In genomic region chr7:128620178-128620577, GRCm38 (mm10) we compare ENCODE assay signal across 21 mouse cellular contexts.
"Had no signal": no experiment of that assay in that cellular context is flagged by ENCODE, and none has a peak within 500 bp of the region (broad histone marks: within the 10 kb centered on the region; RNA-seq: fewer than 3 reads in every experiment).

No protein-coding gene starts in this region.

- H3K27ac ChIP-seq: kidney, embryonic 15.5 days; left cerebral cortex, adult 2 months; limb, embryonic 12.5 days; limb, embryonic 15.5 days; liver, embryonic 13.5 days; stomach, postnatal 0 days had no signal

- ATAC-seq: intestine, postnatal 0 days had no signal

- H3K4me3 ChIP-seq: kidney, embryonic 15.5 days; left cerebral cortex, adult 2 months; limb, embryonic 12.5 days; limb, embryonic 15.5 days; liver, embryonic 13.5 days had no signal

- DNase-seq: kidney, adult 8-10 months; kidney, postnatal 10 days; kidney, postnatal 4 days; layer of hippocampus, postnatal 36 days; left cerebral cortex, postnatal 4 days; liver, embryonic 13.5 days; lung, adult 2 months; lung, postnatal 14 days; lung, postnatal 4 days; midbrain, embryonic 14.5 days; right cerebral cortex, adult 18-20 months; right cerebral cortex, postnatal 14 days; right cerebral cortex, postnatal 4 days; thymus, adult 2 months; thymus, postnatal 14 days had no signal
